In the genomic region with DNA sequence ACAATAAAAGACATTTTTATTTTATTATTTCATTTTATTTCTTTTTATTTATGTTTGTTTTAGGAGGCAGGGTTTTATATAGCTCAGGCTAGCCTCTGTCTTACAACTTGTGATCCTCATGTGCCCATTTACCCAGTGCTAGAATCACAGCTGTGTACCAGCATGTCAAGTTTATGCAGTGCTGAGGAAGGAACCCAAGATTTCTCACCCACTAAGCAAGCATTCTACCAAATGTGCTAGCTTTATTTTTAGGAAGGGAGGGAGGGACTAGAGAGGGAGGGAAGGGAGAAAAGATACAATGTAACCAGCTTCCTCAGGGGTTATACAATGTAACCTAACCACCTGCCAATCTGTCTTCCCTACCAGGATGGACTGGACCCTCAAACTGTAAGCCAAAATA, we compare ENCODE assay signal across 16 mouse cellular contexts.
"Had no signal": no experiment of that assay in that cellular context is flagged by ENCODE, and none has a peak within 500 bp of the region (broad histone marks: within the 10 kb centered on the region; RNA-seq: fewer than 3 reads in every experiment).

No protein-coding gene starts in this region.

- H3K27ac ChIP-seq: neural tube, embryonic 13.5 days; neural tube, embryonic 15.5 days; stomach, embryonic 15.5 days; stomach, postnatal 0 days had no signal

- H3K4me3 ChIP-seq: neural tube, embryonic 13.5 days; neural tube, embryonic 15.5 days; stomach, embryonic 15.5 days had no signal

- DNase-seq: retina, postnatal 1 day; right cerebral cortex, adult 18-20 months; right cerebral cortex, postnatal 14 days; right cerebral cortex, postnatal 25 days; right cerebral cortex, postnatal 4 days; spleen, adult 18-20 months; thymus, adult 18-20 months; thymus, adult 2 months; thymus, postnatal 14 days; thymus, postnatal 25 days; thymus, postnatal 36 days; thymus, postnatal 4 days had no signal
